Comparison of ENCODE assay signal across 8 mouse cellular contexts in genomic region chr5:45669598-45670279, GRCm38 (mm10). TPM values are rescaled to one million over a fixed set of nuclear protein-coding genes. Genes with fewer than 3 reads are reported as not detected.
DNase-seq lines count a peak whose midpoint lies in the region; ATAC-seq lines count a peak whose summit lies in the region.

TSS of gene Ncapg (plus strand) at chr5:45669919.

- H3K9ac ChIP-seq in kidney, embryonic 15.5 days, result peak within 1 kb of the TSS; percentile 80

- ATAC-seq in erythroblast, adult 5-6 weeks (replicated peaks; ENCODE audit: low FRiP score, poor library complexity, severe bottlenecking), result peak; percentile 98
- peak; percentile 100 for ATAC-seq in kidney, embryonic 15.5 days (replicated peaks; ENCODE audit: low FRiP score)
- ATAC-seq in monocyte, adult 5-6 weeks (replicated peaks; ENCODE audit: insufficient number of reproducible peaks, low FRiP score, low TSS enrichment, poor library complexity, severe bottlenecking), result peak; percentile 99

- peak; percentile 98 for DNase-seq in B cell, adult 2 months
- peak; percentile 98 for DNase-seq in brain, adult 2 months (ENCODE audit: low read depth, low spot score)
- DNase-seq in heart, embryonic 10.5 days (ENCODE audit: low spot score), result peak; percentile 100
- DNase-seq in liver, result peak; percentile 100
- peak; percentile 100 for DNase-seq in spleen, postnatal 4 days (ENCODE audit: low spot score in 2 of 2)

- H3K27ac ChIP-seq in heart, embryonic 10.5 days, result peak within 1 kb of the TSS; percentile 91
- H3K27ac ChIP-seq in kidney, embryonic 15.5 days, result peak within 1 kb of the TSS; percentile 93

- H3K36me3 ChIP-seq in heart, embryonic 10.5 days, result peaks cover 7% of the 10 kb centered on the region; the same call in 1 of the 2 replicates
- peaks cover 5% of the 10 kb centered on the region for H3K36me3 ChIP-seq in kidney, embryonic 15.5 days

- under 1% methylated on average over 66 of the region's 66 CpGs for WGBS in heart, embryonic 10.5 days
- under 1% methylated on average over 66 of the region's 66 CpGs for WGBS in kidney, embryonic 15.5 days

- H3K4me1 ChIP-seq in heart, embryonic 10.5 days, result peaks cover 3% of the 10 kb centered on the region; the same call in 1 of the 2 replicates
- peaks cover 10% of the 10 kb centered on the region; the same call in 1 of the 2 replicates for H3K4me1 ChIP-seq in kidney, embryonic 15.5 days

- no peaks in the 10 kb centered on the region for H3K27me3 ChIP-seq in heart, embryonic 10.5 days (ENCODE audit: insufficient read depth, poor library complexity, severe bottlenecking)
- H3K27me3 ChIP-seq in kidney, embryonic 15.5 days, result no peaks in the 10 kb centered on the region

- H3K4me2 ChIP-seq in kidney, embryonic 15.5 days, result peak within 1 kb of the TSS; percentile 85

- peak within 1 kb of the TSS; percentile 81 for H3K4me3 ChIP-seq in heart, embryonic 10.5 days
- peak within 1 kb of the TSS; percentile 82 for H3K4me3 ChIP-seq in kidney, embryonic 15.5 days (replicated peaks)

- no peaks in the 10 kb centered on the region for H3K9me3 ChIP-seq in heart, embryonic 10.5 days
- H3K9me3 ChIP-seq in kidney, embryonic 15.5 days (replicated peaks), result no peaks in the 10 kb centered on the region

RNA-seq across cellular contexts. Expression of gene Ncapg, which starts in this region (rescaled TPM):
- 28.8 and 46.0 TPM in 2 replicates for total RNA-seq in erythroblast, adult 5-6 weeks (2015; ENCODE audit: low replicate concordance)
- 49.6 and 56.6 TPM in 2 replicates for total RNA-seq in erythroblast, adult 5-6 weeks (2017; ENCODE audit: low replicate concordance)
- 41.1 and 47.8 TPM in 2 replicates for polyA plus RNA-seq in heart, embryonic 10.5 days (2016; fragmentation: Nextera tagmentation; extraction: Ambion mirVana)
- 55.5 and 60.4 TPM in 2 replicates for polyA plus RNA-seq in kidney, embryonic 15.5 days (2015; fragmentation: Nextera tagmentation; extraction: Ambion mirVana)
- 0.76 to 2.9 TPM (median 2.3 TPM) in 3 replicates for total RNA-seq in monocyte, adult 5-6 weeks (2017)

Comparison
In these comparisons a context has a peak if more than half of its experiments do, and no peak if none do; other contexts are left out.
1. Peak in every context shown above with its lines: DNase-seq, ATAC-seq, H3K4me3 ChIP-seq and H3K27ac ChIP-seq.